Mouse (Mus musculus) gastrocnemius, adult 8-10 months (tissue): Measurements from ENCODE around the gene 1700086D15Rik. TPM values are rescaled to one million over a fixed set of nuclear protein-coding genes. Genes with fewer than 3 reads are reported as not detected.

Experiments
- DNase-seq, 2 experiments: peaks; one replicate each; pipeline ENCODE4 v3.0.0; 2022; ENCODE audit warnings: low spot score in 2 of 2
- total RNA-seq, 4 experiments: library from RNA; stranded (reverse); gene quantifications; 2 replicates each; pipeline ENCODE4 v1.2.4; 2022

Gene 1700086D15Rik
- under 1 TPM in 1 of 4 experiments, not detected in 3; 0.22 TPM for total RNA-seq

DNA sequence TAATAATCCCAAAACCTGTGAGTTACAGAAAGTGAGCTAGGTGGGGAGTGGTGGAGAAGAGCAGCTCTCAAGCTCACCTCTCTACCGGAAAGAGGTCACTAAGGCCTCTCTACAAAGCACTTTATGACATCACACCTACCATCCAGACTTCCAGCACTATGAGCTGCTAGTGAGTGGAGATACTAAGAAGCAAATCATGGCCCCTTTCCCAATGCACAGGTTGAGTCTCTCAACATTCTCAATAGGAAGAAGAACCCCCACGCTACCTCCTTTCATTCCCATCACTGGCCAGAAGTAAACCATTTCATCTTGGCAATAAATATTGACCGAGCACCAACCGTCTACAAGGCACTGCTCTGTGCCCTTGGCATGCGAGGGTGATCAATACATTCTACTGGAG lies at the start of gene 1700086D15Rik:
1700086D15Rik (minus strand) TSS at position 101 of the 400 bp plus-strand sequence.
- DNase-seq = no peak

DNA sequence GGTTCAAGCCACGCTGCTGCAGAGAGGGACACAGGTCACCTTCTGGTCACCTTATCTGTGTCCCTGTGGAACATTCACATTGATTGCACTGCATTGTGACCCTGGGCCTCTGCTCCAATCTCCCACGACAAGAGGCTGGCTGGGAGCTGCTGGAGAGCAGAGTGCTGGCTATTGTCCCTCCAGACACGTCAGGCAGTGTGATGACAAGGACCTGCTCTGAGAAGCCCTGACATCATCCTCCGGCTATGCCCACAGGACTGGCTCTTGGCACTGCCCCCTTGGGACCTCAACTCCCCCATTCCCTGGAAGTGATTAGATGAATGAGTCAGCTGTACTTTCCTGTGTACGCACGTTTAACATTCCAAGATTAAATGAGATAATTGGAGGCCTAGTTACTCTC lies 49.8 kb upstream of the 1700086D15Rik start:
- DNase-seq = no peak

DNA sequence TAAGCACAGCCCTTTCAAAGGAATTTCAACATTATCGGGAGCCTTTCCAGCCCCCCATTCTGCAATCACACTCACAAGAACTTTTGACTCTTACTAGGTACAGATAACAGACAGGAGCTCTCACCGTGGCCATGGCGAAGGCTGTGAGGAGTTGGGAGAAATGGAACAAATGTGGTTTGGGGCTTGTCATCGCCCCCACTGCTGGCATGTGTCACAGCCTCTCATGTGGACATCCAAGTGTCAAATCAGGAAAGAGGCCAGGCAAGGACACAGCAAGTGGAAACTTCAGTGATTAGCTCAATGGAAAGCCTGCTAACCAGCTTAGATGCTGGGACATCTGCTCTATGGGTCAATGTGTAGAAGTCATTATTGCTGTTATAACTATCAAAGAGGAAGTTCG lies 45.6 kb upstream of the 1700086D15Rik start:
- no peak for DNase-seq

DNA sequence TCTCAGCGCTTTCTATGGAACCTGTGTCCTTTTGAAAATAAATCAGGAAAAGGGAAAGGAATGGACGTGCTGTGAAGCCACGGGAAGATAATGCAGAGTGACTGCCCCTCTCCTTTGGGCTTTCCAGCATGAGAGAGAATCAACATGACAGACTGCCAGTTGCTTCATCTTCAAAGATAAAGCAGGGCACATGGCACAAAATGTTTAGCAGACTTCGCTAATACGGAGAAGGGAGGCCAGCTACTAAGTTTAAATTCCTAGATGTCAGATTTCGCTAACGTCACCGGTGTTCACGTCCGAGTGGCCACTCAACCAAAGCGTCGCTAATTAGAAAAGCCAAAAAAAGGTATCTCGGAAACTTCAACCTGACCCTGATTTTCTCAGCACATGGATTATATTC lies 45.0 kb upstream of the 1700086D15Rik start:
- no peak for DNase-seq

DNA sequence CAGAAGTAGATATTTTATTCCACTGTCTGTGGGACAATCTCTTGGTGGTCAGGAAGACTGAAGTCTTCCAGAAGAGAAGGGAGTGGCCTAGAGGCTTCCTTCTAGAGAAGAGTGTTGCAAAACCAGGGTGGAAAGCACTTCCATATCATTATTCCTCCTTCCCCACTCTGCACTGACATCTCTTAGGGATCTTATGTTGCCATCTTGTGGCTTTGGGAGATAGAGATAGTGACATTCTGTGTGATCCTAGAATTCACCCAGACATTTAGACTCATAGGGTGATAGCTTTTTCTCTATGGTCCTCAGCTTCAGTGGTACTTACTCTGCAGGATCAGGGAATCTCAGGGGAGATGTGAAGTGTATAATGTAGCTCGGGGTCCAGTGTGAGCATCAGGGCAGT lies 43.3 kb upstream of the 1700086D15Rik start:
- no peak for DNase-seq

DNA sequence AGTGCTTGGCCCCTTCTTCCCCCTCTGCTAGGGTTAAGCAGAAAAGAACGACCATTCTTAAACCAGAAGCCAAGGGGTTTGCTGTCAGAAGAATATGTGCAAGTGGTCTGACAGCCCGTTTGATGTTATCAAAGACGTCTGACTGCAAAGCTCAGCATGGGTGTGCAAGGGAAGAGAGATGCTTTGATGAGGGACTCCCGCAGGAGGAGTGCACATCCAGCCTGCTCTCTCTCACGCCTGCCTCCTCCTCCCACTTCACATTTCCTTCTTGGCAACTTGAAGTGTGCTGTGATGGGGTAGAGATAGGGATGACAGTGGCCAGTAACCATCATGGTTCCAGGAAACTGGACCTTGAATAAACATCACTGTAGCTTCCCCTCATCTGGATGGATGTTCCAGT lies 42.5 kb upstream of the 1700086D15Rik start:
- no peak for DNase-seq

DNA sequence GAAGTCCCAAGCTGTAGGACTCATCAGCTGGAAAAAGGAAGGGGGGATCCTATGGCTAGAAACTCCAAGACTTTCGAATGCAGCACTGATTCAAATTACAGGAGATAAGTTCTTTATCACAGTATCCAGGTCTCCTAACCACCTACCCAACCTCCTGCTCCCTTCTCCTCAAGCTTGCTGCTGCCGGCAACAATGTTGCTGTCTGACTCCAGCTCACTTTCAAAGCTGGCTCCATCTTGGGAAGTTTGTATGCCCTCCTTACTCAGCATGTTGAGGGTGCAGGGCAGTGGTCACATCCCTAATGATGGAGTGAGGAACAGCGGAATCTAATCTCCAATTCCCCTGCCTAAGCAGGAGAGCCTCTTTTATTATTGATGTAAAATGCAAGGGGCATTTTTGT lies 38.3 kb upstream of the 1700086D15Rik start:
- DNase-seq = no peak

DNA sequence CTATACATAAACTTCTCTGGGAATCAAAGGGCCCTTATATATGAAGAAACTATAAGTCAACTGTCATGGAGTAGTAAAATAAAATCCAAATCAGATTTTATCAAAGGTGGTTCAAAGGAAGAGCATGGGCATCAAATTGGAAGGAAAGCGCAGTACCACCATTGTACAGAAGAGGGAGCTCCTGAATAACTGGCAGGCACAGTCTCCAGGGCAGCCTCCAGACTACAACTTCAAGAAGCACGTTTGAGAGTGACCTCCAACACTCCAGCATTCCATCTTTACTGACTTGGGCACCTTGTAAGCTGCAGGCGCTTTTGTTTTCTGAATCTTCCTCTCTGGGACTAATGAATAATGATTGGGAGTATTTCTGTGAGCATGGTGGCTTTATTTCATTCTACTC lies 37.6 kb upstream of the 1700086D15Rik start:
- peak; percentile 13 to 20 for DNase-seq

DNA sequence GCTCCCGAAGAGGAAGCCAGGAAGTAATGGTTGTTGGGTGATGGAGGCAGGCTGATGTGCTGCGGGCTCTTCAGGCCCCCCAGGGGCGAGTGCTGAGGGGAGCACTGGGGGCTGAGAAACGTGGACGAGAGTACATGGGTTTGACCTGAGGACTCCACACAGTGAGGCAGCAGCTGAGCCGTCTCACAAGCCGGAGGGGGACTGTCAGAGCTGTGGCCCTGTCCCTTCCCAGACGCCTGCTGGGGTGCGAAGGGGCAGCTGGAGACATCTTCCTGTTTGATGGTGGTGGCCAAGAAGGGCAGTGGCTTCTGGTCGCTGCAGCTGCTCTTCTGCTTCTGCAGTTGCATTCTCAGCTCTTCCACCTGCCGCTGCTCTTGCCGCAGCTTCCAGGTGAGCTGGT lies 27.3 kb upstream of the 1700086D15Rik start:
- DNase-seq = no peak

DNA sequence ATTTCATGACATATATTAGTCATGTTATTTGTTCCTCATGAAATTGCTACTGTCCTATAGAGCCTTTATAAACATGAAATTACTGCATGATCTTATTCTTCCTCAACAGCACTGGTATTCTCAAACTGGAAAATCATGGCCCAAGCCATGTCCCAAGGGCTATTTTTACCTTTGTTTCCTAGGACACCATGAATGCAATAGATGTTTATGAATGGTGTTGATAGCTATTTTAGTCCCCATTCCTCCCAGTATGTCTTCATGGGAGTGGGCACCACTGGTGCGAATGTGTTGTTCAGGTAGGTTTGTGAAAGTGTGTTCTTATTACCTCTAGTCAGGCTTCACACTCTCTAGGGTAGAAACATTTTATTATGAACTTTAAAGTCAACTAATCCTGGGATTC lies 25.4 kb upstream of the 1700086D15Rik start:
- no peak for DNase-seq

DNA sequence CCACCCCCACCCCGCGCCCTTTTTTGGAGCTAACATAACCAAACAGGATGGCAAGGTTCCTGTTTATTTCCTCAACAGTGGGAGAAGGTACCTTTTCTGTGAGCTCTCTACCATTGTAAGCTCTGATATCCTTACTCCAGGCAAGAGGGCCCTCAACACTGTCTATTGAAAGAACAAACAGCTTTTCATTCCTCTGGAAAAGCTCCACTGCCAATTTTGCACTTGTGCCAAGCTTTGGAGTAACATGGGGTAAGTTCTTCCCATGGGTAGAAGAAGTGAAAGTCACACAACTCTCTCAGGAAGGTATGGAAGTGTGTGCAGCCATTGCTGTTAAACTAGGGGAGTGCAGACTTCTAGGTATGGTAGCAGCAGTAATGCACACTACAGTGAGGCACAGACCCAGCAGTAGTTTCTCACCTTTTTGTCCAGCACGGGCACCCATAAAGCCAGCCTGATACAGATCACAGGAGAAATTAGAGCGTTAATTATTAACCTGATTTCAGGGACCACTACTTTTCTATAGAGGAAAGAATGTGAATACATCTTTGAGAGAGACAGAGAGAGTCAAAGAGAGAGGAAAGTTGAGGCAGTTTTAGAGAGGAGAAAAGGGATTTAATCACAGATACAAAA lies 10.5 kb upstream of the 1700086D15Rik start:
- no peak for DNase-seq

DNA sequence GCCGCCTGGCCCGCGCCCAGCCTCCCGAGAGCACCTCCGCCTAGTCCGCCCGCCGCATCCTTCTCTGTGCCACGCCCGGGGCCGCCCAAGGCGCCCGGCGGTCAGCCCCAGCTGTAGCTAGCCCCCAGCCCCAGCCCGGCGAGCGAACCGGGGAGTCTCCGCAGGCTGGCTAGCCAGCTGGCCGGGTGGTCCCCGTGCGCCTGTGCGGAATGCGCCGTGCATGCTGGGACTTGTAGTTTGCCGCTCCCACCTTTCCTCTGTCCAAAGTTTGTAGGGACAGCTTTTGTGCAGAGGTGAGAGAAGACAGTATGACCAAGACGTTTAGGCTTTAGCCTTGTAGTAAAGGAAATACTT lies 3.1 kb upstream of the 1700086D15Rik start, which contains the start of gene Arhgap44:
Arhgap44 (minus strand) TSS at position 195 of the 354 bp plus-strand sequence.
- peak; percentile 18 to 38 for DNase-seq

DNA sequence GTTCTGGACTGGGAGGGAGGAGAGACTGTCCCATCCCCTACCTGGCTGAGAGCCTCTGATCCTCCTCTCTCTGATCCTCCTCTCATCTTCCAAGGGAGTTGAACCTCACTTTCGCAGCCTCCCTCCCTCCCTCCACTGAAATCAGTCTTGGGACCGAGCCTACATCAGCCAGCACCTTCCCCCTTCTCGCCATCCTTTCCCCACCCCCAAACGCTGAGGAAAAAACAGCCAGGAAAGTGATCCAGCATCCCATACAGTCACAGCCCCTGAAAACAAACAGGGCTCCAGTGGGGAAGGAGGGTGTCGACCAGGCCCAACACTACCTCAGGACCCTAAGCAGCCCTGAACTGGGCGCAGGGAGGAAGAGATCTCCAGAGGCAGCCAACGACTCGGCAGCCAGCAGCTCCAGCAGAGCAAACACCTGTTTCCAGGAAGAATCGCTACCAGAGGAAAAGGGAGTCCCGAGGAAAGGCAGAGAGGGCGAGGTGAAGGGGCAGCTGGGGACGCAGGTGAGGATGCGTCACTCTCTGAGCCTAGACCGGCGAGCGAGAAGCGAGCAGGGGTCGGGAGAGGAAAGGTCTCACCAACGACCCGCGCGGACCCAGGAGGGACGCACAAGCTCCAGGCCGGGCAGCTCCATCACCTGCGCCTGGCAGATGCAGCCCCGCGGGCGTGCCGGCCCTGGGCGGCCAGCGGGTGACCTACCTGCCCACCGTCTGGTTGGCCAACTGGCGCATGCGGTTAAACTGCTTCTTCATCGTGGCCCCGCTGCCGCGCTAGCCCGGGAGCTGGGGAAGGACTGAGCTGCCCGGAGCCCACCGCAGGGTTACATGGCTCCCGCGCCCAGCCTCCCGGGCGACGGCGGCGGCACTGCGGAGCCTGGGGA lies 2.4 kb upstream of the 1700086D15Rik start:
- DNase-seq = no peak

DNA sequence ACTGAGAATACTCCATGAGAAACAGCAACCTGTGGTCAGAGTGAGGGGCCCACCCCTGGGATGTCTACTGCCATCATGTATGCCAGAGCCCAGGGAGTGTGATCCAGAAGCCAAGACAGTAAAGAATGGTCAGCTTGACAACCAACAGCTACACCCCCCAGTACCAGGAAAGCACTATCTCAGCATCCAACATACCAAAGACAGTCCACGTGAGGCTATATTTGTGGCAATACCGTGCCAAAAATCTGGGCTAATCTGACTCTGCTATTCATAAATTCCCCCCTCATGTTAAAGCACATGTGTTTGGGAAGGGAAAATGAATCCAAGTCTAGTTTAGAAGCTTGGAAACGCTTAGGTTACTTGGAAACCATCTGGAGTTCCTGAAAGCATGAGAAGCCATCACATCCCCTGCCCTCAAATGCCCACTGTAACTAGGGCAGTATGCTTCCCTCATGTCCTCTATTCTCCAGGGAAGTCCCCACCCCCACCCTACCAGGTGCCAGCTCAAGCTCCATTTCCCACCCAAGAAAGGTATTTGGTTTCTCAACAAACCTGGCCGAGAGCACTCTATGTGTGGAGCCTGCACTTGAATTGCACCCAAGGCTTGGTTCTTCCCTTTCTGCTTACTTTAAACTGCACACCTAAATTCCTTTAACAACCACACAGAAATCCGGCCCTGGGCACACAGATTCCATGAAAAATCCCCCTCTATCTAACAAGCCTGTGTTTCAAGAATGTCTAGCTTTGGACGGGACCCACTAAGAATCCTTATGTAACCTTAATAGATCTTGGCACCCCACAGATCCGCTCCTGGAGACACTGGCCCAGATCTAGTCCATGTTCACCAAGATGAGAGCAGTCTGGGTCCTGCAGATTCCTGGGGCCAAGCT lies 1.5 kb upstream of the 1700086D15Rik start:
- DNase-seq = no peak

DNA sequence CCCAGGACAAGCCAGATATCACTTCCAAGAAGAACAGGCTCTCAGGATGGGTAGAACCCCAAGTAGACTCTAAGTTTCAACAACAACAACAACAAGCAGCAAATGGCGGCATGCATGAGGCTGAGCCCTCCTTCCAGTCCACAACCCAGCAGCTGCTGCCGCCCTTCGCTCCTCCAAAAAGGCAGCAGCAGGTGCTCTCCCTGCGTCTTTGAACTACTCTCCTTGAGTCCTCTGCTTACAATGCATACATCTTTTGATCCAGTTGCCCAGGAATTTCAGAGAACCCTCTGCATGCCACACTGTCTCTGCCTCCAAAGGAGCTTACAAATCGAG lies 1.1 kb downstream of the 1700086D15Rik start:
- DNase-seq = no peak

DNA sequence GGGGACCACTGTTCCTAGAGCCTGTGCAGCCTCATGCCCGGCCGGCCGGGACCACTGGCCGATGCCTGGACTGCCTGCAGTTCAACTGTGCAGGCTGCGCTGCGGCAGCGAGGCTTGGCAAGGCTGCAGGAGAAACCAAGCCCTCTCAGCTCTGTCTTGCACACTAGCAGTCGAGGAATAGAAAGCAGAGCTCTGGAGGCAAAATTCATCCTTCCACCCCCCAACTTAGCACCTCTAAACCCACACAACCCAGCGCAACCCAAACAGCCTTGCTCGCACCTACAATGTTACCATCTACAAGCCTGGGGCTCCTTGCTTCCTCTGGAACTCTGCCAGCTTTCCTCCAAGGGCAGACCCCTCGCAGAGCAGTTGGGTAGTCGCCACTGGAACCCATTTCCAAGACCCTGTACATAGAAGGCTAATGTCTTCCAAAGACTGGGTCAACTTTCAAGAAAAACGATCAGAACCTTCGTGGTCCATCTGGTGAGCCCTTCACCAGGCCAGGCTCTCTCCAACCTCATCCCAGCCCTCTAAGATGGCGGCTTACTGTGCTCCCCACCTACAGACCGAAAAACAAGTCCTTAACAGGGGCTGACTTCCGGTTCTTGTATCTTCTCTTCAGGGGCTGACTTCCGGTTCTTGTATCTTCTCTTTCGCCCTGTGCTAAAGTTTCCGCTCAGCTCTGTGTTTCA lies 1.6 kb downstream of the 1700086D15Rik start:
- no peak for DNase-seq

DNA sequence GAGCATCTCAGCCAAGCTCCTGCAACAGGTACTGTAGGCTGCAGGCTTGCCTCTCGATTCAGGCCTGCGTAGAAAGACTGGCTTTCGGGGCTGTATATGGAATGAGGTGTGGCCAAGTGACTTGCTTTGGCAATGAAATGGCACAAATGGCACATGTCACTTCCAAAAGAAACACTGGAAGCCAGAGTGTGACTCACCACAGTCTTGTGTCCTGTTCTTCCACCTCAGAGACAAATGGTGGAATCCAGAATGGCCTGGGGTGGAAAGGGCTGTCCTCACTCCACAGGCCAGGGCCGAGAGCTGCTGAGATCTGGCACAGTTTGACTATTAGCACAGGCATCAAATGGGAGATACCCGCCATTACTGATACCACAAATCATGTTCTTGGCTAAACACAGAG lies 6.7 kb downstream of the 1700086D15Rik start:
- DNase-seq = no peak

DNA sequence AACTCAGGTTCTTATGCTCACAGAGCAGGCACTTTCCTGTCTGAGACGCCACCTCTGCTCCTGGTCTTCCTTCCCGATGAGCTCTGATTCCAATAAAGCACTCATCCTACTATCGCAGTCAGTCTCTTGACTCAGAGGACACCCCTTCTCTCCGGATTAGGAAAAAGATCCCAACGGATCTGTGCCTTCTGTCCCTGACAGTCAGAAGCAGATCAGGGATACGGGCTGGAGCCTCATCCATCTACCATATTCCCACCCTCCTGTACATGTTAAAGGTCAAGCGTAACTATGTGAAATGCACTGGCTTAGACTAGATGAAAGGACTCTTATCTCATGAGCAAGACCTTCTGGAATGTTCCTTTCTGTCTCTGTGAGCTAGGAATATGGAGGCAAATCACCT lies 11.2 kb downstream of the 1700086D15Rik start:
- DNase-seq = no peak

DNA sequence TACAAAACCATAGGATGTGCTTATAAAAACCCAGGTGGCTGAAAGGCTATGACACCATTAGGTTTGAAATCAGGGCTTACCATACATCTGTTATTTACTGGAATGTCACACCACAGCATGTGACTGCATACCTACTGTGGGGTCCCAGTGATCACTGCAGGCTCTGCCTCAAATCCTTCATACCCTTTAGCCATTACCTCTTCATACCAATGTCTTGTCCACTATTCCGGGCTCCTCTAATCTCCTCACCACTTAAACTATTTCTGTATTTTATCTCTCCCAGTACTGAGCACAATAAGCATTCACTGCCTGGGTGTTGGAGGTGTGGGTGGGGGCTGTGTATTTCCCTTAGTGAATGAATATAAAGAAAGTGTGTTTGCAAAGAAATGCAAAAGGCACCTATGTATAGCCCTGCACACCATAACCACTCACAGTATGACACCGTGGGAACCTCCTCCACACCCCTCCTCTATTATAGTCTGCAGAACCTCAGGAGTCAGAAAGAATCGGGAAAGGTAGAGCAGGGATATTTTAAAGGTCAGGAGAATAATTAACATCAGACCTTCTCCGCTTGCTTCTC lies 16.8 kb downstream of the 1700086D15Rik start:
- DNase-seq = no peak

DNA sequence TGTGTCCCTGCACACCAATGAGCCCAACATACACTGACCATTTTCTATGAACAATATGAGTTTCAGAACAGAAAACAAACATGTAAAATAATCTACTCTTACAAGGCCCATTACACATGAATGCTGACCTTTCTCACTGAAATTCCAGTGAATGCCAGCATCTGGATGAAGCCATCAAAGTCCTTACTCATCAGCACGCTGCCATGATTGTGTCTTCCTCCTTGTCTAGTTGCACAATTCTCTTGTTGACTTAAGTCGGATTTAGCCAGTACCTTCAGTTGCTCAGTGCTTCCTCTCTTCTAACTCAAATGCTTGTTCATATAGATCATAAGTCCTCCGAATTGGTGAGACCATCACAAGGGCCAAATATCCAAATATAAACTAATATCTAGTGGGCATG lies 20.7 kb downstream of the 1700086D15Rik start:
- DNase-seq = no peak

DNA sequence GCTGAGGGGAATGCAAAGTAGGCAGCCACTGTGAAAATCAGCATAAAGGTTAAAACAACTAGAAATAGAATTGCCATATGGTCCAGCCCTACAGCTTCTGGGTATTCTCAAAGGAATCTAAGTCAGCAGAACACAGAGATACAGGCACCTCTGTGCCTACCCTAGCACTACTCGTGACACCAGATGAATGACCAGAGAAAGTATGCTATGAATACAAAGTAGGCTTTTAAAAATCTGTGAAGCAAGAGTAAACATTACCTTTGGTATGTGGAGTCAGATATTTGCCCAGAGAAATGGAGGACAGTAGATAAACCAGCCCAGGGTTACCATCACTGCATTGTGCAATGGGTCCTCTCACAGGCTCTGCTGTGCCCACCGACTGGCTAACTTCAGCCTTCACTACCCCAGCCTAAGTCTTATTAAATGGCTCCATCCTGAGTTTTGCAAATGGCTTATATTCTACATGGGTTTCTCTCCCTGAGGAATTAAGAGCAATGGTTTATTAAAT lies 22.5 kb downstream of the 1700086D15Rik start:
- DNase-seq = no peak
